Mouse (Mus musculus) kidney, adult 2 months (tissue): ENCODE data around the gene Zdhhc7.

Experiments
- CTCF ChIP-seq: fragments of 200-500 bp; conservative IDR thresholded peaks from 2 replicates; pipeline ENCODE4 v1.5.1; 2011; ENCODE audit warnings: low read depth, mild to moderate bottlenecking, control low read depth, low read length, moderate library complexity, mixed read lengths; ENCODE audit not compliant: insufficient read depth, insufficient read length
- POLR2A ChIP-seq: fragments of 200-500 bp; IDR thresholded peaks from one replicate; pipeline ENCODE4 v1.6.1; 2011; ENCODE audit warnings: low read depth, low read length, control low read depth

DNA sequence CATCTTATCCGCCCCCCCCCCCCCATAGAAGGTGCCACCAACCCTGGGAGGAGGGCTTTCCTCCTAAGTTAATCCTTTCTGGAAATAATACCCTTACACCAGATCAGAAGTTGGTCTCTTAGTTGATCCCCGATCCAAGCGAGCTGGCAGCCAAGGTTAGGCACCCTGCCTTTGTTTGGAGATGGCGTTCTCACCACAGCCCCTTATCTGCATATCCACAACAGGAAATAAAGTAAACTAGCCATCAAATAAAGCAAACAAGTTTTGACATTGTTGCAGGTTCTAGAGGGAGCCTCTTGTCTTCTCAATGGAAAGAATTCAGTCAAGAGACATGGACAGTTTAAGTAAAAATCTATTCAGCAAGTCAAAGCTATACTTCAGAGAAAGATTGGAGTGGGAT is 10.1 kb upstream of the Zdhhc7 start:
- TF ChIP-seq CTCF (no peak), POLR2A (no peak)
